8 mouse cellular contexts compared by ENCODE assay signal in the genomic region with DNA sequence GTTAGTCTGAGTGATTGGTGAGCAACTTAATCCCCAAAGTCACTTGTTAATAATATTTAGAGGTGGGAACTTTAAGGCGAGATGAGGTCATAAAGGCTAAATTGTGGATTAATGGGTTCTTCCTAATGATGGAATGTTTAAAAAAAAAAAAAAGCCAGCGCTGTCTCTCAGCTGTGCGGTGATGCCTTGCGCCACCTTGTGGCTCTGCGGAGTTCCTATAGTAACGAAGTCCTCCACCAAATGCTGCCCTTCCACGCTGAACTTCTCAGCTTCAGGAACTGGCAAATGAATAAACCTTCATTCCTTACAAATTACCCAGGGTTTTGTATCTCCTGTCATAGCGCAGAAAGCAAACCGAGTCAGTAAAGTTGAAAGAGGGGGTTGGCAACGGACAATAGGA. TPM values are rescaled to one million over a fixed set of nuclear protein-coding genes. Genes with fewer than 3 reads are reported as not detected.
DNase-seq lines count a peak whose midpoint lies in the region; ATAC-seq lines count a peak whose summit lies in the region.

No protein-coding gene starts in this region.

- peak; percentile 68 for ATAC-seq in granulocyte monocyte progenitor cell, adult 5-6 weeks (replicated peaks; ENCODE audit: poor library complexity, severe bottlenecking)

- peak; percentile 15 to 58 for DNase-seq in heart, adult 18-20 months
- no peak for DNase-seq in heart, postnatal 25 days (ENCODE audit: low spot score)
- peak; percentile 72 for DNase-seq in CD4-positive, CD25-positive, alpha-beta regulatory T cell, adult 2 months (ENCODE audit: low read depth, low spot score)
- DNase-seq in adrenal gland, postnatal 36 days, result peak; percentile 59 to 62
- DNase-seq in left cerebral cortex, postnatal 10 days (ENCODE audit: extremely low spot score in 1 of 2, low spot score in 2 of 2), result peak; percentile 40 to 75
- peak; percentile 50 for DNase-seq in naive thymus-derived CD4-positive, alpha-beta T cell, adult 2 months (ENCODE audit: low read depth)
- no peak for DNase-seq in spleen, adult 12 weeks (ENCODE audit: low spot score)

- intact Hi-C loops in heart, postnatal 25 days (cut with DNase I), result no loop called here
- intact Hi-C loops in left cerebral cortex, postnatal 10 days (cut with DNase I), result no loop called here

RNA-seq across cellular contexts. Expression of a gene that starts 27.0 kb away (rescaled TPM):
- 1,000 to 10,000 TPM; 1,202 to 1,485 TPM for total RNA-seq in heart, adult 18-20 months (2021)
- 1,000 to 10,000 TPM; 1,352 to 1,376 TPM for total RNA-seq in heart, postnatal 25 days (2021)
- 1,000 to 10,000 TPM; 1,319 to 1,411 TPM for total RNA-seq in adrenal gland, postnatal 36 days (2021)
- total RNA-seq in granulocyte monocyte progenitor cell, adult 5-6 weeks (2014; fragmentation: Nextera tagmentation), result 3,535 and 4,742 TPM in 2 replicates
- total RNA-seq in granulocyte monocyte progenitor cell, adult 5-6 weeks (2017), result 1,829 and 1,856 TPM in 2 replicates
- 1,000 to 10,000 TPM; 1,162 to 1,211 TPM for total RNA-seq in left cerebral cortex, postnatal 10 days (2021)

RNA-seq across cellular contexts. Expression of a gene that starts 36.6 kb away (rescaled TPM):
- total RNA-seq in heart, adult 18-20 months (2021), result not detected
- total RNA-seq in heart, postnatal 25 days (2021), result under 1 TPM in 1 of 2 experiments, not detected in 1; 0.88 TPM
- under 1 TPM; 0.46 to 0.86 TPM for total RNA-seq in adrenal gland, postnatal 36 days (2021)
- total RNA-seq in granulocyte monocyte progenitor cell, adult 5-6 weeks (2014; fragmentation: Nextera tagmentation), result 24.0 and 29.8 TPM in 2 replicates
- total RNA-seq in granulocyte monocyte progenitor cell, adult 5-6 weeks (2017), result 12.3 and 15.8 TPM in 2 replicates
- total RNA-seq in left cerebral cortex, postnatal 10 days (2021), result under 1 TPM in 1 of 2 experiments, not detected in 1; 0.22 TPM

RNA-seq across cellular contexts. Expression of a gene that starts 51.9 kb away (rescaled TPM):
- total RNA-seq in heart, adult 18-20 months (2021), result 100 to 1,000 TPM; 219 to 228 TPM
- total RNA-seq in heart, postnatal 25 days (2021), result 100 to 1,000 TPM; 224 to 242 TPM
- 100 to 1,000 TPM; 617 to 646 TPM for total RNA-seq in adrenal gland, postnatal 36 days (2021)
- 1,057 and 1,062 TPM in 2 replicates for total RNA-seq in granulocyte monocyte progenitor cell, adult 5-6 weeks (2014; fragmentation: Nextera tagmentation)
- total RNA-seq in granulocyte monocyte progenitor cell, adult 5-6 weeks (2017), result 1,430 and 1,531 TPM in 2 replicates
- 100 to 1,000 TPM; 205 to 218 TPM for total RNA-seq in left cerebral cortex, postnatal 10 days (2021)

RNA-seq across cellular contexts. Expression of a gene that starts 52.0 kb away (rescaled TPM):
- total RNA-seq in heart, adult 18-20 months (2021), result 10 to 100 TPM; 18.6 to 20.2 TPM
- 10 to 100 TPM; 19.6 to 20.0 TPM for total RNA-seq in heart, postnatal 25 days (2021)
- total RNA-seq in adrenal gland, postnatal 36 days (2021), result 10 to 100 TPM; 68.5 to 76.3 TPM
- total RNA-seq in granulocyte monocyte progenitor cell, adult 5-6 weeks (2014; fragmentation: Nextera tagmentation), result 96.2 and 111 TPM in 2 replicates
- total RNA-seq in granulocyte monocyte progenitor cell, adult 5-6 weeks (2017), result 153 and 186 TPM in 2 replicates
- total RNA-seq in left cerebral cortex, postnatal 10 days (2021), result 10 to 100 TPM; 33.6 to 35.6 TPM

Comparison
In these comparisons a context has a peak if more than half of its experiments do, and no peak if none do; other contexts are left out.
1. DNase-seq: peak in heart, adult 18-20 months (2 of 2), CD4-positive, CD25-positive, alpha-beta regulatory T cell, adult 2 months (single experiment), adrenal gland, postnatal 36 days (2 of 2), left cerebral cortex, postnatal 10 days (2 of 2) and naive thymus-derived CD4-positive, alpha-beta T cell, adult 2 months (single experiment); none in heart, postnatal 25 days (single experiment) and spleen, adult 12 weeks (single experiment).
2. RNA of a gene that starts 36.6 kb away (total RNA-seq): 12.3 to 29.8 TPM in granulocyte monocyte progenitor cell, adult 5-6 weeks; 0.88 TPM in heart, postnatal 25 days, 0.46 to 0.86 TPM in adrenal gland, postnatal 36 days, 0.22 TPM in left cerebral cortex, postnatal 10 days and not detected in heart, adult 18-20 months; every median in the first group is over 4 times any median in the second.